Mouse (Mus musculus): ENCODE measurements around the gene Fgfr2. TPM values are rescaled to one million over a fixed set of nuclear protein-coding genes. Genes with fewer than 3 reads are reported as not detected.

Fgfr2 gene
- polyA plus RNA-seq, 1 experiment from 2014 or later = 24.1 TPM

GRCm38 (mm10) chr7:132091551-132091950 lies 1031.6 kb downstream of the Fgfr2 start:
- H3K27ac ChIP-seq (ENCODE audit: low read depth, low read length) = no peak overlapping the region
- H3K4me3 ChIP-seq (ENCODE audit: low read length) = no peak overlapping the region
- ATAC-seq = no peak
- H3K4me2 ChIP-seq (ENCODE audit: low read length) = no peak overlapping the region
- no peaks in the 10 kb centered on the region for H3K4me1 ChIP-seq (ENCODE audit: control insufficient read depth, insufficient read depth, low read depth, low read length)
- no peaks in the 10 kb centered on the region for H3K36me3 ChIP-seq (ENCODE audit: control insufficient read depth, insufficient read depth, low read length)
- WGBS = 83% methylated on average over 7 of the region's 7 CpGs
- no peaks in the 10 kb centered on the region for H3K27me3 ChIP-seq (replicated peaks; ENCODE audit: control insufficient read depth, insufficient read depth, low read length)
- no peaks in the 10 kb centered on the region for H3K9me3 ChIP-seq (ENCODE audit: control insufficient read depth, low read length)
- H3K9ac ChIP-seq (ENCODE audit: low read depth, low read length) = no peak overlapping the region

GRCm38 (mm10) chr7:132088606-132089005 lies 1034.5 kb downstream of the Fgfr2 start:
- H3K36me3 ChIP-seq (ENCODE audit: control insufficient read depth, insufficient read depth, low read length) = no peaks in the 10 kb centered on the region
- no peak overlapping the region for H3K9ac ChIP-seq (ENCODE audit: low read depth, low read length)
- no peak for ATAC-seq
- H3K9me3 ChIP-seq (ENCODE audit: control insufficient read depth, low read length) = no peaks in the 10 kb centered on the region
- no peak overlapping the region for H3K4me2 ChIP-seq (ENCODE audit: low read length)
- H3K4me1 ChIP-seq (ENCODE audit: control insufficient read depth, insufficient read depth, low read depth, low read length) = no peaks in the 10 kb centered on the region
- H3K27ac ChIP-seq (ENCODE audit: low read depth, low read length) = no peak overlapping the region
- H3K4me3 ChIP-seq (ENCODE audit: low read length) = no peak overlapping the region
- no peaks in the 10 kb centered on the region for H3K27me3 ChIP-seq (replicated peaks; ENCODE audit: control insufficient read depth, insufficient read depth, low read length)
- WGBS = 77% methylated on average over 6 of the region's 6 CpGs

- 81% methylated on average over 4 of the region's 4 CpGs for WGBS
- H3K9me3 ChIP-seq (ENCODE audit: control insufficient read depth, low read length) = no peaks in the 10 kb centered on the region
- H3K36me3 ChIP-seq (ENCODE audit: control insufficient read depth, insufficient read depth, low read length) = no peaks in the 10 kb centered on the region
- H3K27me3 ChIP-seq (replicated peaks; ENCODE audit: control insufficient read depth, insufficient read depth, low read length) = no peaks in the 10 kb centered on the region
- H3K27ac ChIP-seq (ENCODE audit: low read depth, low read length) = no peak overlapping the region
- H3K4me3 ChIP-seq (ENCODE audit: low read length) = no peak overlapping the region
- H3K4me2 ChIP-seq (ENCODE audit: low read length) = no peak overlapping the region
- H3K4me1 ChIP-seq (ENCODE audit: control insufficient read depth, insufficient read depth, low read depth, low read length) = no peaks in the 10 kb centered on the region
- ATAC-seq = no peak
- H3K9ac ChIP-seq (ENCODE audit: low read depth, low read length) = no peak overlapping the region
These were observed 1035.0 kb downstream of the Fgfr2 start for GRCm38 (mm10) chr7:132088181-132088580.

GRCm38 (mm10) chr7:132075825-132076224 lies 1047.3 kb downstream of the Fgfr2 start:
- no peaks in the 10 kb centered on the region for H3K4me1 ChIP-seq (ENCODE audit: control insufficient read depth, insufficient read depth, low read depth, low read length)
- H3K4me3 ChIP-seq (ENCODE audit: low read length) = no peak overlapping the region
- no peaks in the 10 kb centered on the region for H3K9me3 ChIP-seq (ENCODE audit: control insufficient read depth, low read length)
- no peaks in the 10 kb centered on the region for H3K27me3 ChIP-seq (replicated peaks; ENCODE audit: control insufficient read depth, insufficient read depth, low read length)
- no peak for ATAC-seq
- H3K4me2 ChIP-seq (ENCODE audit: low read length) = no peak overlapping the region
- no peaks in the 10 kb centered on the region for H3K36me3 ChIP-seq (ENCODE audit: control insufficient read depth, insufficient read depth, low read length)
- no peak overlapping the region for H3K9ac ChIP-seq (ENCODE audit: low read depth, low read length)
- 78% methylated on average over 1 of the region's 1 CpGs for WGBS
- no peak overlapping the region for H3K27ac ChIP-seq (ENCODE audit: low read depth, low read length)

GRCm38 (mm10) chr7:132074503-132074902 lies 1048.6 kb downstream of the Fgfr2 start:
- no peak for ATAC-seq
- no peak overlapping the region for H3K4me3 ChIP-seq (ENCODE audit: low read length)
- no peaks in the 10 kb centered on the region for H3K36me3 ChIP-seq (ENCODE audit: control insufficient read depth, insufficient read depth, low read length)
- 68% methylated on average over 3 of the region's 3 CpGs for WGBS
- no peaks in the 10 kb centered on the region for H3K27me3 ChIP-seq (replicated peaks; ENCODE audit: control insufficient read depth, insufficient read depth, low read length)
- no peak overlapping the region for H3K4me2 ChIP-seq (ENCODE audit: low read length)
- no peak overlapping the region for H3K9ac ChIP-seq (ENCODE audit: low read depth, low read length)
- H3K27ac ChIP-seq (ENCODE audit: low read depth, low read length) = no peak overlapping the region
- H3K9me3 ChIP-seq (ENCODE audit: control insufficient read depth, low read length) = no peaks in the 10 kb centered on the region
- no peaks in the 10 kb centered on the region for H3K4me1 ChIP-seq (ENCODE audit: control insufficient read depth, insufficient read depth, low read depth, low read length)

GRCm38 (mm10) chr7:132070877-132071625 lies 1052.1 kb downstream of the Fgfr2 start:
- Histone ChIP-seq H3K27ac (ENCODE audit: low read depth, low read length) (no peak overlapping the region), H3K9ac (ENCODE audit: low read depth, low read length) (no peak overlapping the region), H3K9me3 (ENCODE audit: control insufficient read depth, low read length) (no peaks in the 10 kb centered on the region), H3K4me3 (ENCODE audit: low read length) (no peak overlapping the region), H3K4me2 (ENCODE audit: low read length) (no peak overlapping the region), H3K27me3 (replicated peaks; ENCODE audit: control insufficient read depth, insufficient read depth, low read length) (no peaks in the 10 kb centered on the region), H3K4me1 (ENCODE audit: control insufficient read depth, insufficient read depth, low read depth, low read length) (no peaks in the 10 kb centered on the region), H3K36me3 (ENCODE audit: control insufficient read depth, insufficient read depth, low read length) (no peaks in the 10 kb centered on the region)
- WGBS = 89% methylated on average over 6 of the region's 6 CpGs
- ATAC-seq = no peak

GRCm38 (mm10) chr7:132067951-132068350 lies 1055.2 kb downstream of the Fgfr2 start:
- WGBS = 89% methylated on average over 5 of the region's 5 CpGs
- H3K9me3 ChIP-seq (ENCODE audit: control insufficient read depth, low read length) = no peaks in the 10 kb centered on the region
- no peak for ATAC-seq
- no peak overlapping the region for H3K9ac ChIP-seq (ENCODE audit: low read depth, low read length)
- no peak overlapping the region for H3K4me2 ChIP-seq (ENCODE audit: low read length)
- no peaks in the 10 kb centered on the region for H3K4me1 ChIP-seq (ENCODE audit: control insufficient read depth, insufficient read depth, low read depth, low read length)
- no peak overlapping the region for H3K4me3 ChIP-seq (ENCODE audit: low read length)
- no peaks in the 10 kb centered on the region for H3K36me3 ChIP-seq (ENCODE audit: control insufficient read depth, insufficient read depth, low read length)
- H3K27me3 ChIP-seq (replicated peaks; ENCODE audit: control insufficient read depth, insufficient read depth, low read length) = no peaks in the 10 kb centered on the region
- H3K27ac ChIP-seq (ENCODE audit: low read depth, low read length) = no peak overlapping the region

- ATAC-seq = no peak
- Histone ChIP-seq H3K4me1 (ENCODE audit: control insufficient read depth, insufficient read depth, low read depth, low read length) (no peaks in the 10 kb centered on the region), H3K4me3 (ENCODE audit: low read length) (no peak overlapping the region), H3K27me3 (replicated peaks; ENCODE audit: control insufficient read depth, insufficient read depth, low read length) (no peaks in the 10 kb centered on the region), H3K9me3 (ENCODE audit: control insufficient read depth, low read length) (no peaks in the 10 kb centered on the region), H3K27ac (ENCODE audit: low read depth, low read length) (no peak overlapping the region), H3K36me3 (ENCODE audit: control insufficient read depth, insufficient read depth, low read length) (no peaks in the 10 kb centered on the region), H3K4me2 (ENCODE audit: low read length) (no peak overlapping the region), H3K9ac (ENCODE audit: low read depth, low read length) (no peak overlapping the region)
- 82% methylated on average over 5 of the region's 5 CpGs for WGBS
These were observed 1055.6 kb downstream of the Fgfr2 start for GRCm38 (mm10) chr7:132067511-132067910.

GRCm38 (mm10) chr7:132060116-132060515 lies 1063.0 kb downstream of the Fgfr2 start:
- no peak overlapping the region for H3K27ac ChIP-seq (ENCODE audit: low read depth, low read length)
- H3K4me3 ChIP-seq (ENCODE audit: low read length) = no peak overlapping the region
- H3K9ac ChIP-seq (ENCODE audit: low read depth, low read length) = no peak overlapping the region
- H3K27me3 ChIP-seq (replicated peaks; ENCODE audit: control insufficient read depth, insufficient read depth, low read length) = no peaks in the 10 kb centered on the region
- ATAC-seq = no peak
- 83% methylated on average over 7 of the region's 7 CpGs for WGBS
- no peaks in the 10 kb centered on the region for H3K36me3 ChIP-seq (ENCODE audit: control insufficient read depth, insufficient read depth, low read length)
- peaks cover 2% of the 10 kb centered on the region; the same call in 1 of the 2 replicates for H3K4me1 ChIP-seq (ENCODE audit: control insufficient read depth, insufficient read depth, low read depth, low read length)
- H3K9me3 ChIP-seq (ENCODE audit: control insufficient read depth, low read length) = no peaks in the 10 kb centered on the region
- no peak overlapping the region for H3K4me2 ChIP-seq (ENCODE audit: low read length)
